Mouse (Mus musculus) ES-Bruce4 (cell line): Measurements from ENCODE around the gene March5. TPM values are rescaled to one million over a fixed set of nuclear protein-coding genes. Genes with fewer than 3 reads are reported as not detected.
A peak's percentile ranks its signal among the peaks of the same experiment; 100 is the strongest.

Experiments
- H3K27ac ChIP-seq: 2 replicates; pipeline ENCODE4 v1.5.1; 2012; ENCODE audit warnings: low read length, inconsistent platforms; ENCODE audit not compliant: insufficient read depth
- H3K27me3 ChIP-seq: 2 replicates; pipeline ENCODE4 v1.6.1; 2012; ENCODE audit warnings: mild to moderate bottlenecking, low read length, inconsistent platforms; ENCODE audit not compliant: control insufficient read depth, poor library complexity, insufficient read depth, severe bottlenecking
- H3K36me3 ChIP-seq: 2 replicates; pipeline ENCODE4 v1.6.1; 2012; ENCODE audit warnings: inconsistent platforms, mild to moderate bottlenecking, low read length, moderate library complexity; ENCODE audit not compliant: control insufficient read depth, poor library complexity, insufficient read depth, severe bottlenecking
- H3K4me1 ChIP-seq: one replicate; pipeline ENCODE4 v1.8.1; 2011; ENCODE audit warnings: low read length; ENCODE audit not compliant: control insufficient read depth, insufficient read depth
- H3K4me3 ChIP-seq: 2 replicates; pipeline ENCODE4 v1.5.1; 2011; ENCODE audit warnings: low read depth, mild to moderate bottlenecking, low read length
- H3K9ac ChIP-seq: 2 replicates; pipeline ENCODE4 v1.6.1; 2012; ENCODE audit warnings: low read depth, mild to moderate bottlenecking, inconsistent platforms; ENCODE audit not compliant: poor library complexity, severe bottlenecking
- H3K9me3 ChIP-seq: replicated peaks from 2 replicates; pipeline ENCODE4 v1.6.1; 2012; ENCODE audit warnings: mild to moderate bottlenecking, low read length, inconsistent platforms; ENCODE audit not compliant: control insufficient read depth, poor library complexity, insufficient read depth, severe bottlenecking
- CTCF ChIP-seq: IDR thresholded peaks from one replicate; pipeline ENCODE4 v1.8.1; 2011; ENCODE audit warnings: low read depth, low read length
- EP300 ChIP-seq: IDR thresholded peaks from 2 replicates; pipeline ENCODE4 v1.6.1; 2011; ENCODE audit warnings: low read depth, low read length; ENCODE audit not compliant: insufficient read depth
- POLR2A ChIP-seq: IDR thresholded peaks from one replicate; pipeline ENCODE4 v1.8.1; 2011; ENCODE audit warnings: low read length; ENCODE audit not compliant: insufficient read depth
- polyA plus RNA-seq: library from polyadenylated mRNA; stranded (reverse); fragments of >200 nt; gene quantifications from 2 replicates; pipeline ENCODE4 v1.2.4, GENCODE M21; 2011; ENCODE audit warnings: low read depth; ENCODE audit not compliant: missing spikeins, insufficient read depth, insufficient read length

The March5 gene
- polyA plus RNA-seq, 1 experiment = 194 TPM

DNA sequence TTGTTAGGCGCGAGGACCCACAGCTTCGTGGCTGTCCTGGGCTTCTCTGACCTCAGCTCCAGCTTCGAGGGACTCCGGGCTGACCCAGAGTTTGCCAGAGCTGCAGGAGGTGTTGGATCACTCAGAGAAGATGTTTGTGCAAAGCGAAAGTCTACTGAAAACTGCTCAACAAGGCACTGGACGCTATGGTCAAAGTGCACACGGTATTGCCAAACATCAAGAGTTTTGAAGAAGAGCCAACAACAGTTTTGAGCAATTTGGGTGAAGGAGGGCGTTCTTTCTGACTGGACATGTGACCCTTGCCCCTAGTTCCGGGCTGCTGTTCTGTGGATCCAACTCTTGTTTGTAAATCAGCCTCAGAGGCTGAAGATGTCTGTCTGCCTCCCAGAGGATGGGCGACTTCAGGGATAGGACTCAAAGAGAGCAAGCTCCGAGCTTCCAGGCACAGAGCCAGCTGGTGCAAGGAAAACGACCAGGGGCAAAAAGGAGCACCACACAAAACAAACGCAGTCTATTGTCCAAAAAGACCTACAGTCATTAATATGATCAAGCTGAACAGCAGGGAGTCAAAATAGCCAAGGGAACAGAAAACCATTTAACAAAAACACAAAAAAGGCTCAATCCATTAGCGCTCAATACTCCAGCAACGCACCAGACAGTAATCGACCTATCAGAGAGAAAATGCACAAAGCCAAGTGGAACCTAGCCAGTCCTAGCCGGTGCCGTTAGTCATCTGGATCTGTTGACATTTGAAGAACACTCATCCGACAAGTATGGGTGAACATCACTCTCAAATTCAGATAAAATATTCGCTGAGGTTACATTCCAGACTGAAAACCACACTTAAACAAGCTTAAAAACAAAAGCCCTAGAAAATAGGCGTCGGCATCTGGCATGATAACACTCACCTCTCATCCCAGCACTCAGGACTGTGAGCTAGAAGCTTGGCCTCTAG lies 56.9 kb downstream of the March5 start:
- Histone ChIP-seq H3K27me3 (no peaks in the 10 kb centered on the region), H3K4me1 (no peaks in the 10 kb centered on the region), H3K4me3 (0 out of 2 replicates have a peak overlapping the region, but pooled peaks have one; percentile 2), H3K27ac (no peak overlapping the region), H3K9me3 (no peaks in the 10 kb centered on the region), H3K36me3 (peaks cover 4% of the 10 kb centered on the region; the same call in 1 of the 2 replicates), H3K9ac (no peak overlapping the region)
- TF ChIP-seq POLR2A = no peak
- no peak for TF ChIP-seq EP300
- TF ChIP-seq CTCF = no peak

DNA sequence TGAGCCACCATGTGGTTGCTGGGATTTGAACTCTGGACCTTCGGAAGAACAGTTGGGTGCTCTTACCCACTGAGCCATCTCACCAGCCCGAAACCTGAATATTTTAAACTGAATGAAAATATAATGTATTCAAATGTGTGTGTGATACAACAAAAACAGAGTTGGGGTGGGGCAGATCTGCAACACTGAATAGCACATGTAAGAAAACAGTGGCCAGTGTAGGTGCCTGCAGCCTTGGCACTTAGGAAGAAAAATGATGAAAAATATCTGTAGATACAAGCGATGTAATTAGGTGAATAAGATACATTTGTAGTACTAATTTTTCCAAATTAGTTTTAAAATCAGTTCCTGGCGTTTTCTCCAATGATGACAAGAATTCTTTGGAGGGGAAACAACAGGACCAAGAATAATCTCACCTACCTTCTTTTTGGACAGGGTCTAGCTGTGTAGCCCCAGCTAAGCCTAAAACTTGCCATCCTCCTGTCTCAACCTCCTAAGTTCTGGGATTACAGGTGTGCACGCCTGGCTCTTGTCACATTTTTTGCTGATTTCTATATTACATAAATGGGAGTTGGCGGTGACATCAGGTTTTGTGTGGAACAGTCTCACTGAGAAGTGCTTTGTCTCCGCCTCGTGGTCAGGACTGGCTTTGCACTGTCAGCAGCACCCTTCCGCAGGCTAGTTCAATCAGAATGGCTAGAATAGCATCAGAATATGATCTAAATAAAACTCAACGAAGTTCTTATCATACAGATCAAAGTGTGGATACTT lies 58.2 kb downstream of the March5 start:
- no peak overlapping the region for H3K27ac ChIP-seq
- no peaks in the 10 kb centered on the region for H3K9me3 ChIP-seq
- no peak overlapping the region for H3K9ac ChIP-seq
- no peaks in the 10 kb centered on the region for H3K4me1 ChIP-seq
- TF ChIP-seq POLR2A (no peak), EP300 (no peak), CTCF (peak; percentile 97)
- H3K27me3 ChIP-seq = no peaks in the 10 kb centered on the region
- no peak overlapping the region for H3K4me3 ChIP-seq
- H3K36me3 ChIP-seq = peaks cover 9% of the 10 kb centered on the region

DNA sequence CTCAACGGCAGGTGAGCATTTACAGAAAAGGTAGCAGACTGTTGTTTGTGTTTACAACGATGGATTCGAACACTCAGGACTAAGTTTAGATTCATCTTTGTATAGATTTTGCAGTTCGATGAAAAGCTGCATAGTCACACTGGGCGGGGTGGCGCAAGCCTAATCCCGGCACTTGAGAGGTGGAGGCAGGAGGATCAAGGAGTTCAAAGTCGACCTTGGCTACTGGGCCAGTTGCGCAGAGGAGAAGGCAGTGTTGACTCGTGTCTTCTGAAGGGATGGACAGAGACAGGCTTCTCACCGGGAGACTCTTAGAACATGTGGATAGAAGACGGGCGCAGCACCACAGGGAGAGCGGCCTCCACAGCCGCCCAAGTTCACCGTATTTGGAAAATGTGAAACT lies 61.8 kb downstream of the March5 start:
- H3K27ac ChIP-seq = no peak overlapping the region
- H3K4me1 ChIP-seq = no peaks in the 10 kb centered on the region
- no peak overlapping the region for H3K9ac ChIP-seq
- H3K4me3 ChIP-seq = no peak overlapping the region
- H3K36me3 ChIP-seq = peaks cover 16% of the 10 kb centered on the region
- H3K27me3 ChIP-seq = no peaks in the 10 kb centered on the region
- H3K9me3 ChIP-seq = no peaks in the 10 kb centered on the region
- TF ChIP-seq POLR2A = no peak
- TF ChIP-seq CTCF = no peak
- no peak for TF ChIP-seq EP300

Other genes with a start within 250 kb of the March5 start
- gene Cpeb3, start 1.1 kb downstream of the March5 start, polyA plus RNA-seq = 3.7 and 4.3 TPM in 2 replicates
- 137 and 147 TPM in 2 replicates for gene Ide, start 130.3 kb downstream of the March5 start, polyA plus RNA-seq
- gene Kif11, start 168.9 kb downstream of the March5 start, polyA plus RNA-seq = 130 and 146 TPM in 2 replicates
- 8.2 and 9.0 TPM in 2 replicates for gene Hhex, start 227.3 kb downstream of the March5 start, polyA plus RNA-seq